Mouse (Mus musculus) liver, embryonic 13.5 days (tissue): Measurements from ENCODE around the gene Gtf2f1. TPM values are rescaled to one million over a fixed set of nuclear protein-coding genes. Genes with fewer than 3 reads are reported as not detected.
A peak's percentile ranks its signal among the peaks of the same experiment; 100 is the strongest.
"Not testable (repeated sequence)": the region's sequence is repeated elsewhere in the genome, so short reads cannot be mapped to it uniquely, and the experiment has no call there.

Experiments
- ATAC-seq: fragments of 200-750 bp; cut with Nextera tagmentation; 2 replicates; pipeline ENCODE4 v1.8.0; 2017; ENCODE audit warnings: low read depth, mild to moderate bottlenecking, moderate number of reproducible peaks, moderate library complexity
- DNase-seq: peaks from one replicate; pipeline ENCODE4 v3.0.0; 2022
- H3K27ac ChIP-seq: fragments of 300-500 bp; sonication (generic); 2 replicates; pipeline ENCODE4 v1.5.1; 2015; ENCODE audit warnings: moderate library complexity, mild to moderate bottlenecking, inconsistent platforms
- H3K27me3 ChIP-seq: fragments of 300-500 bp; sonication (generic); 2 replicates; pipeline ENCODE4 v1.6.1; 2015; ENCODE audit warnings: mild to moderate bottlenecking, inconsistent platforms
- H3K36me3 ChIP-seq: fragments of 300-500 bp; sonication (generic); 2 replicates; pipeline ENCODE4 v1.6.1; 2015; ENCODE audit warnings: mild to moderate bottlenecking, inconsistent platforms
- H3K4me1 ChIP-seq: fragments of 300-500 bp; sonication (generic); replicated peaks from 2 replicates; pipeline ENCODE4 v1.6.1; 2015; ENCODE audit warnings: inconsistent platforms
- H3K4me2 ChIP-seq: fragments of 300-500 bp; sonication (generic); 2 replicates; pipeline ENCODE4 v1.6.1; 2015; ENCODE audit warnings: inconsistent platforms, mild to moderate bottlenecking, moderate library complexity
- H3K4me3 ChIP-seq: fragments of 300-500 bp; sonication (generic); replicated peaks from 2 replicates; pipeline ENCODE4 v1.5.1; 2015; ENCODE audit warnings: mild to moderate bottlenecking, inconsistent platforms
- H3K9ac ChIP-seq: fragments of 300-500 bp; sonication (generic); 2 replicates; pipeline ENCODE4 v1.6.1; 2015; ENCODE audit warnings: mild to moderate bottlenecking, inconsistent platforms
- H3K9me3 ChIP-seq: fragments of 300-500 bp; sonication (generic); replicated peaks from 2 replicates; pipeline ENCODE4 v1.6.1; 2016; ENCODE audit warnings: inconsistent platforms
- WGBS: fragments of 180-500 bp; shearing (Covaris S2); methylation state at CpG from one replicate; pipeline ENCODE4 v1.1.7; 2015; ENCODE audit not compliant: insufficient replicate concordance; 5-methylcytosine and 5-hydroxymethylcytosine counted together
- polyA plus RNA-seq: library from polyadenylated mRNA; unstranded; fragments of >200 nt; fragmentation: Nextera tagmentation; extraction: Ambion mirVana; gene quantifications from 2 replicates; pipeline ENCODE4 v1.2.1, GENCODE M21; 2015

Gene Gtf2f1
- 64.4 and 73.9 TPM in 2 replicates for polyA plus RNA-seq

DNA sequence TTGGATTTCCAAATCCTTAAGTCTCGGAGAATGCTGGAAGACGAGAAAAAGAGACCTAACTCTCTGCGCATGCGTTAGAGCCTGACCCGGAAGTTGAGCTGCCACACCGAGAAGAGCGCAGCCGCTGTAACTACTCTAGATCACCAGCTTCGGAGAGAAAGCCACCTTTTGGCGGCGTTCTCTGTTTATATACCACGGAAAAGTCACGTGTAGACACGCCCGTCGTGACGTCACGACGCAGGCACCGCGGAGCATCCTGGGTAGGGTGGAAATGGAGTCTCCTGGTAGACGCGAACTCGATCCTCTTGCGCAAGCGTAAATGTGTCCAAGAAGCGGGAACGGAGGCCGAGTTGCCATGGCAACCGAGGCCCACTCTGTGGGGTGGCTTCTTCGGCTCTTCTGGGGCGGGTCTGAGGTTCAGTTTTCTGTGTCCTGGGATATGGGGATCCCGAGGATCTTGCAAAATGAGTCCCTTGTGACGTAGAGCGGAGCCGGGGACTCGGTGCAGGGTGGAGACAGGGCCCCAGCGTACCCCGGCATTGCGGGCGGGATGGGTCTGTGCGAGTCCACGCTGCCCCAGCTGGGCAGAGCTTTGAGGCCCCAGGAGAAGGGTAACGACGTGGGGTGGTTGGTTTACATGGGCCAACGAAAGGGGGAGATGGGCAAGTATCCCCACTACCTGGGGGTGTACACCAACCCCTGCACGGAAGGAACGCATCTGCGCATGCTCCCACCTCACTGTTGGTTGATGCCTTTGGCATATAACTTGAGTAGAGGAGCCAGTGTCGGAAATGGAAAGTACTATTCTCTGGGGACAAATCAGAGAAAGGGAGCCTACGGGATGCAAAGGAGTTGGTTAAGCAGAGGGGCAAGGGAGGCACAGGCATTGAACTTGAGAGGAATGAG lies at the start of gene Gtf2f1, which contains the start of gene Gm17949:
Gene Gtf2f1 (minus strand): TSS at position 53 of the 906 bp plus-strand sequence.
Gene Gm17949 (plus strand): TSS at position 234 of the 906 bp plus-strand sequence.
- under 1% methylated on average over 51 of the region's 51 CpGs for WGBS
- Histone ChIP-seq H3K4me1 (peaks cover 65% of the 10 kb centered on the region), H3K9ac (peak within 1 kb of the TSS; percentile 93), H3K36me3 (peaks cover 32% of the 10 kb centered on the region), H3K27me3 (no peaks in the 10 kb centered on the region), H3K4me3 (peak within 1 kb of the TSS; percentile 78), H3K9me3 (no peaks in the 10 kb centered on the region), H3K4me2 (peak within 1 kb of the TSS; percentile 88), H3K27ac (peak within 1 kb of the TSS; percentile 92)
- ATAC-seq = peak; percentile 86
- peak; percentile 81 for DNase-seq

DNA sequence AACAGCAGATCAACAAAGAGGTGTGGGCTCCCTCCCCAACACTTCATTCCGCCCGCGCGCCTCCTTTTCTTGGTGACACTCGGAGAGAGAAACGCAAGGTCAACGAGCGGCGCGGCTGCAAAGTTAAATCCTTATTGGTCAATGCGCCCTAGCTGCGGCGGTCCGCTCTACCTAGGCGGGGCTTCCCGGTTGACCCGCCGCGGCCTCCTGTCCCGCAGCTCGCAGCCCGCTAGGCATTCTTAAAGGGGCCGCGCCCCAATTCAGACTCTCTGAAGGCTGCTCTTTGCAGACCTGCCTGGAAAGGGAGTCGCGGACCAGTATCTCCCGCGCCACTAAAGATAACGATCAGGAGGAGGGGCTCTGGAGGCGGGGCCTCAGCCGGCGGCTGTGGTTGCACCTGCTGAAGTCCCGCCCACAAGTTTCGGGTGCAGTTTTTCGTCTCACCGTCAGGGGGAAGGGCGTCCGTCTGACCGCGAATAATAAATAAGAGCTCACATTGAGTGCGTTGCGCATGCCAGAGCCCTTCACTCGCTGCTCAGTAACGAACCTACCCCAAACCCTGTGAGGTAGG lies 49.2 kb upstream of the Gtf2f1 start:
- Histone ChIP-seq H3K4me2 (peak overlapping the region; percentile 84), H3K36me3 (peaks cover 1% of the 10 kb centered on the region; the same call in 1 of the 2 replicates), H3K27me3 (peaks cover 78% of the 10 kb centered on the region), H3K9me3 (no peaks in the 10 kb centered on the region), H3K4me1 (peaks cover 41% of the 10 kb centered on the region), H3K27ac (peak overlapping the region; percentile 58), H3K9ac (peak overlapping the region; percentile 73), H3K4me3 (peak overlapping the region; percentile 69)
- DNase-seq = peak; percentile 89
- WGBS = under 1% methylated on average over 44 of the region's 44 CpGs
- peak; percentile 79 for ATAC-seq

DNA sequence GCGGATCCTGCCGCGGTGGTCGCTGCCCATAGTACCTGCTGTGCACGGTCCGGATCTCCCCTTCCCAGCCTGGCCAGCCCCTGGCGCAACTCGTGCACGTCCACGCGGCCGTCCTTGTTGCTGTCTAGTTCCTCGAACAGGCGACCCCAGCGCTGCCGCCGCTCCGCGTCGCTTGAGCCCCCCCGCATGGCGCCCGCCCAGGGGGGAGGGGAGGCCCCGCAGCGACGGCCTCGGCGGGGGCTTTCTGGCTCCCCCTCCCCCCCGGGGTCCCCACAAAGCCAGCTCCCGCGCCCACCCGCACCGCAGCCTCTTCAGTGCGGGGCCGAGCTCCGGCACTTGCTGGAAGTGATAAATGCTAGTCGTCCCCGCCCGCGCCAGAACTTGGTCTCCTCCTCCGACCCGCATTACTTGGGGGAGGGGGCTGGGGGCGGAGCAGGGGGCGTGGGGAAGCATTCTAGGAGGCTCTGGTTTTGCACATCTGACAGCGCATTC lies 48.4 kb upstream of the Gtf2f1 start, which contains the start of gene Slc25a23:
Gene Slc25a23 (minus strand): TSS at position 378 of the 492 bp plus-strand sequence.
- H3K27ac ChIP-seq = peak within 1 kb of the TSS; percentile 58

DNA sequence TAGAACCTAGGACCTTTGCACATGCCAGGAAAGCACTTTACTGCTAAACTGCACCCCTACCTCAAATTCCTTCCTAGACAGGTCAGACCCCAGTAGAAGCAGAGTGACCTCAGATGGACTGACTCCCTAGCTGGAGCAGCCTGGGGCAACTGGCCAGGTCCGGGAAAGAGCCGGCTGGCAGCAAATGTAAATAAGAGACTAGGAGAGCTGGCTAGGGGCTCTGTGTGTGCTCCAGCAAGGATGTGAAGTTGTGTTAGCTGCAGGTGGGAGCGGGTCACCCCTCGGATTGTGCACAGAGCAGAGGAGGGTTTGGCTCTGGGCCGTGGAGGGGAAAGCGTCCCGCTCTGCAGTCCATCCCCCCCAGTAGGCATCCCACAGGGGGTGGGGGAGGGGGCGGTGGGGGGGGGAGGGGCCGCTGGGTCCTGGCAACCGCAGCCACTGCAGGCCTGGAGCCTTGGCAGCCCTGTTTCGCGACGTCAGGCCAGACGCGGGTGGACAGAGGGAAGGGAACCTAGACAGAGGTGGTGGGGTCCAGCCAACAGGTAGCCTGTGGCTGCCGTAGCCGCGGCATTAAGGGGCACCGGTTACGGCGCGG lies 47.9 kb upstream of the Gtf2f1 start, which contains the start of gene Crb3:
Gene Crb3 (plus strand): TSS at position 215 of the 595 bp plus-strand sequence.
- Histone ChIP-seq H3K27me3 (peaks cover 65% of the 10 kb centered on the region), H3K9me3 (no peaks in the 10 kb centered on the region), H3K4me1 (peaks cover 41% of the 10 kb centered on the region), H3K4me2 (peak within 1 kb of the TSS; percentile 84), H3K4me3 (peak within 1 kb of the TSS; percentile 69), H3K36me3 (peaks cover 5% of the 10 kb centered on the region; the same call in 1 of the 2 replicates), H3K9ac (peak within 1 kb of the TSS; percentile 73), H3K27ac (peak within 1 kb of the TSS; percentile 58)
- WGBS = 6% methylated on average over 19 of the region's 22 CpGs
- ATAC-seq (no peak; the same call in 1 of the 2 replicates), DNase-seq (no peak)

More for the DNA sequence above, 48.4 kb upstream of the Gtf2f1 start, which contains the start of gene Slc25a23:
- Histone ChIP-seq H3K4me1 (peaks cover 41% of the 10 kb centered on the region), H3K36me3 (peaks cover 5% of the 10 kb centered on the region; the same call in 1 of the 2 replicates), H3K27me3 (peaks cover 70% of the 10 kb centered on the region), H3K9me3 (no peaks in the 10 kb centered on the region), H3K4me3 (peak within 1 kb of the TSS; percentile 69), H3K9ac (peak within 1 kb of the TSS; percentile 73), H3K4me2 (peak within 1 kb of the TSS; percentile 84)
- DNase-seq (no peak), ATAC-seq (peak; percentile 6; the same call in 1 of the 2 replicates)
- WGBS = under 1% methylated on average over 40 of the region's 45 CpGs

DNA sequence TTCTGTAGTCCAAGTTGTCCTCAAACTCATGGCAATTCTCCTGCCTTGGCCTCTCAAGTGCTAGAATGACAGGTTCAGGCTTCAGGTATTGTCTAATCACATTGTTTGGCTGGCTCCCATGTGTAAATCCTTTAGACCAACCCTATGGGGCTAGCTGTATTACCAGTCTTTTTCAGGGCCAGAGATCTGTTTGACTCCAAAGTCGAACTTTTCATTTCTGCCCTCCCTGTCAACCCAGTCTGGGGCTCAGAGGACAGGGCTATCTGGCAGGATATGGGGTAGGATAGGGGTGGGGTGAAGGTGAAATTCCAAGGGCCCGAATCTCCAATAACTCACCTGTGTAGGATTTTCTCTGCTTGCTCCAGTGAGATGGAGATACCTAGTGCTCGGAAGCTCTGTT lies 45.2 kb upstream of the Gtf2f1 start:
- peaks cover 29% of the 10 kb centered on the region for H3K4me1 ChIP-seq
- ATAC-seq (no peak), DNase-seq (no peak)
- H3K9ac ChIP-seq = no peak overlapping the region
- WGBS = 63% methylated on average over 3 of the region's 3 CpGs
- no peaks in the 10 kb centered on the region for H3K9me3 ChIP-seq
- no peak overlapping the region for H3K4me2 ChIP-seq
- H3K36me3 ChIP-seq = peaks cover 15% of the 10 kb centered on the region; the same call in 1 of the 2 replicates
- peaks cover 39% of the 10 kb centered on the region for H3K27me3 ChIP-seq
- peak overlapping the region; percentile 47 for H3K27ac ChIP-seq
- H3K4me3 ChIP-seq = no peak overlapping the region

DNA sequence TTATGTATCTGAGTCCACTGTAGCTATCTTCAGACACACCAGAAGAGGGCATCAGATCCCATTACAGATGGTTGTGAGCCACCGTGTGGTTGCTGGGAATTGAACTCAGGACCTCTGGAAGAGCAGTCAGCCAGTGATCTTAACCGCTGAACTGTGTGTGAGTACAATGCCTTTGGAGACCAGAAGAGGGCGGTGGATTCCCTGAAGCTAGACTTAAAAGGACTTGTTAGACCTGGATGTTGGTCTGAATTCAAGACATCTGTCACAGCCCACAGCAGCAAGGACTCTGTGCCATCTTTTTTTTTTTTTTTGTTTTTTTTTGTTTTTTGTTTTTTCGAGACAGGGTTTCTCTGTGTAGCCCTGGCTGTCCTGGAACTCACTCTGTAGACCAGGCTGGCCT lies 40.6 kb upstream of the Gtf2f1 start:
- ATAC-seq = not testable (repeated sequence)
- H3K36me3 ChIP-seq = peaks cover 15% of the 10 kb centered on the region; the same call in 1 of the 2 replicates

DNA sequence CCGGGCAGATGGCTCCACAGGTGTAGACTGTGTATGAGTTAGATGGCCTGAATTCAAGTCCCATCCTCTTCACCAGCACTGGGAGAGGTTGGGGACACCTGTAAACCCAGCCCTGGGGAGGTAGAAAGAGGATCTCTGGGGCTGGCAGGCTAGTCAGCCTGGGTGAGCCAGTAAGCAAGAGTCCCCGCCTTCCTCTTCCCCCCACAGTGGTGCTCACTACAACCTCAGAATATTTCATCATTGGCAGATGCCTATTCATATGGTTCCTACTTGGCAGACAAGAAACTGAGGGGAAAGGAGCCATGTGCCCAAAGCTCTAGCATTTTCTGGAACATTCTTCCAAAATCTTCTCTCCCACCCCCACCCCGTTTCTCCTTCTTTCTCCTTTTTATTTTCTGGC lies 37.7 kb upstream of the Gtf2f1 start:
- peaks cover 10% of the 10 kb centered on the region; the same call in 1 of the 2 replicates for H3K36me3 ChIP-seq
- no peaks in the 10 kb centered on the region for H3K4me1 ChIP-seq
- H3K9me3 ChIP-seq = no peaks in the 10 kb centered on the region
- H3K4me2 ChIP-seq = no peak overlapping the region
- H3K27ac ChIP-seq = no peak overlapping the region
- H3K4me3 ChIP-seq = no peak overlapping the region
- DNase-seq (no peak), ATAC-seq (no peak)
- no peaks in the 10 kb centered on the region for H3K27me3 ChIP-seq
- 68% methylated on average over 3 of the region's 3 CpGs for WGBS
- H3K9ac ChIP-seq = no peak overlapping the region

More for the DNA sequence above, 40.6 kb upstream of the Gtf2f1 start:
- not testable (repeated sequence) for DNase-seq, H3K9me3 ChIP-seq, H3K27me3 ChIP-seq, H3K4me3 ChIP-seq, H3K4me2 ChIP-seq, H3K4me1 ChIP-seq, H3K27ac ChIP-seq, H3K9ac ChIP-seq
- WGBS = 48% methylated on average over 4 of the region's 4 CpGs

DNA sequence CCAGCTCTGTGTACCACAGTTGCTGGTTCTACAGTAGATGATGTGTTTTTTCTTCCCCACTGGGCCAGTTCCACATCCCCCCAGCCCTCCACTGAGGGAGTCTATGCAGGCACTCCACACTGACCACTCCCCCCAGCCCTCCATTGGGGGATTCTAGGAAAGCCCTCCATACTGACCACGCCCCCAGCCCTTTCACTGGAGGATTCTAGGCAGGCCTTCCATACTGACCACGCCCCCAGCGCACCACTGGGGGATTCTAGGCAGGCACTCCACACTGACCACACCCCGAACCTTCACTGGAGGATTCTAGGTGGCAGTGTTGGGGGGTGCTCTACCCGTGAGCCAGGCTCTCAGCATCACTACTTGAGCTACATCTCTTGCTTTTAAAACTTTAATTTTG lies 36.3 kb upstream of the Gtf2f1 start:
- H3K4me2 ChIP-seq = no peak overlapping the region
- no peaks in the 10 kb centered on the region for H3K4me1 ChIP-seq
- H3K27me3 ChIP-seq = no peaks in the 10 kb centered on the region
- H3K9ac ChIP-seq = no peak overlapping the region
- no peak overlapping the region for H3K4me3 ChIP-seq
- WGBS = 43% methylated on average over 5 of the region's 5 CpGs
- ATAC-seq = peak; percentile 56
- DNase-seq = no peak
- H3K36me3 ChIP-seq = peaks cover 4% of the 10 kb centered on the region; the same call in 1 of the 2 replicates
- no peak overlapping the region for H3K27ac ChIP-seq
- H3K9me3 ChIP-seq = no peaks in the 10 kb centered on the region

DNA sequence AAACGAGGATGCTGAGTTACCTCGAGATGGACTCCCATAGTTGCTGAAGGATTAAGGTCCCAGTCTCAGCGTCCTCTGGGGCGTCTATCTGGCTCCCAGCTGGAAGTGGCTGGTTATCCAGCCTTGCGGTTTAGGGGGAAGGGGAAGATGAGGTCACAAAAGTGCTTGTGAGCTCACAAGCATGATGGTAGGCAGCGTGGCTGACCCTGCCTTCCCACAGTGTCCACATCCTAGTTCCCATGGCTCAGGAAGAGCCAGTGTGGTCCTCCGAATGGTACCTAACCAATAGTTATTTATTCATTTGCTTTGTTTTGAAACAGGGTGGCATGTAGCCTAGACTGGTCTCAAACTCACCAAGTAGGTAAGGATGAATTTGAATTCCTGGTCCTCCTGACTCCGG lies 30.5 kb upstream of the Gtf2f1 start, which contains the start of gene Slc25a41:
Gene Slc25a41 (minus strand): TSS at position 101 of the 400 bp plus-strand sequence.
- no peaks in the 10 kb centered on the region for H3K9me3 ChIP-seq
- peaks cover 20% of the 10 kb centered on the region for H3K27me3 ChIP-seq
- DNase-seq (no peak), ATAC-seq (no peak)
- H3K36me3 ChIP-seq = no peaks in the 10 kb centered on the region
- WGBS = 56% methylated on average over 8 of the region's 8 CpGs
- H3K4me3 ChIP-seq = no peak within 1 kb of the TSS
- H3K4me2 ChIP-seq = no peak within 1 kb of the TSS
- no peak within 1 kb of the TSS for H3K27ac ChIP-seq
- H3K9ac ChIP-seq = no peak within 1 kb of the TSS
- 0 out of 2 replicates have a peak, but pooled peaks cover 4% of the 10 kb centered on the region for H3K4me1 ChIP-seq

DNA sequence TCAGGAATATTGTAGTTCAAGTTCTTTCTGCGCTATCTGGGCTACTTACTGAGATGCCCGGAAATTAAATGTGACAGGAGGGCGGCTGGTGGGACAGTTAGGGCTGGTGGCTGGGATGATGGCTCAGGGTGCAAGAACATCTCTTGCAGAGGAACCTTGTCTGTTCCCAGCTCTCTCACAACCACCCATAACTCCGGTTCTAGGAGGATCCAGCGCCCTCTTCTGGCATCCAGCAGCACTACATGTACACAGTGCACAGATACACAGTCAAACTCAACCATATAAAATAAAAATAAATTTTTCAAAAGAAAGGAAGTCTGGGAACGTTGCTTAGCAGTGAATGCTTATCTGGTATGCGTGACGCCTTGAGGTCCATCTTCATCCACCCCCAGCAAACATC lies 27.9 kb upstream of the Gtf2f1 start:
- Histone ChIP-seq H3K9ac (no peak overlapping the region), H3K4me1 (0 out of 2 replicates have a peak, but pooled peaks cover 4% of the 10 kb centered on the region), H3K4me3 (no peak overlapping the region), H3K27me3 (peaks cover 23% of the 10 kb centered on the region), H3K4me2 (no peak overlapping the region), H3K27ac (no peak overlapping the region), H3K36me3 (no peaks in the 10 kb centered on the region), H3K9me3 (no peaks in the 10 kb centered on the region)
- 24% methylated on average over 8 of the region's 8 CpGs for WGBS
- DNase-seq = no peak
- no peak for ATAC-seq
